Mouse (Mus musculus) hindbrain, embryonic 14.5 days (tissue): Measurements from ENCODE around the gene Olfr90. TPM values are rescaled to one million over a fixed set of nuclear protein-coding genes. Genes with fewer than 3 reads are reported as not detected.

ENCODE experiments used
- ATAC-seq: fragments of 200-750 bp; cut with Nextera tagmentation; 2 replicates; pipeline ENCODE4 v1.8.0; 2017; ENCODE audit warnings: moderate number of reproducible peaks, mild to moderate bottlenecking, moderate TSS enrichment, moderate library complexity; ENCODE audit not compliant: low FRiP score
- DNase-seq: peaks from one replicate; pipeline ENCODE4 v3.0.0-alpha.2; 2015; ENCODE audit warnings: low spot score
- H3K27ac ChIP-seq: fragments of 300-500 bp; sonication (generic); 2 replicates; pipeline ENCODE4 v1.5.1; 2014; ENCODE audit warnings: mild to moderate bottlenecking, moderate library complexity
- H3K27me3 ChIP-seq: fragments of 300-500 bp; sonication (generic); 2 replicates; pipeline ENCODE4 v1.6.1; 2014; ENCODE audit warnings: mild to moderate bottlenecking, low read length, mixed read lengths; ENCODE audit not compliant: control insufficient read depth, insufficient read depth
- H3K36me3 ChIP-seq: fragments of 300-500 bp; sonication (generic); replicated peaks from 2 replicates; pipeline ENCODE4 v1.6.1; 2014; ENCODE audit not compliant: control insufficient read depth, insufficient read depth
- H3K4me1 ChIP-seq: fragments of 300-500 bp; sonication (generic); replicated peaks from 2 replicates; pipeline ENCODE4 v1.6.1; 2014; ENCODE audit warnings: antibody characterized with exemption, low read length, mixed read lengths; ENCODE audit not compliant: control insufficient read depth, insufficient read depth
- H3K4me2 ChIP-seq: fragments of 300-500 bp; sonication (generic); replicated peaks from 2 replicates; pipeline ENCODE4 v1.6.1; 2014; ENCODE audit warnings: mild to moderate bottlenecking, moderate library complexity
- H3K4me3 ChIP-seq: fragments of 300-500 bp; sonication (generic); replicated peaks from 2 replicates; pipeline ENCODE4 v1.5.1; 2014; ENCODE audit warnings: mild to moderate bottlenecking, low read length
- H3K9ac ChIP-seq: fragments of 300-500 bp; sonication (generic); 2 replicates; pipeline ENCODE4 v1.6.1; 2014
- H3K9me3 ChIP-seq: fragments of 300-500 bp; sonication (generic); 2 replicates; pipeline ENCODE4 v1.6.1; 2016; ENCODE audit warnings: low read length; ENCODE audit not compliant: control insufficient read depth
- WGBS: fragments of 180-500 bp; shearing (Covaris S2); extraction: QIAGEN DNeasy Blood & Tissue Kit; methylation state at CpG from one replicate; pipeline ENCODE4 v1.1.7; 2014; 5-methylcytosine and 5-hydroxymethylcytosine counted together
- polyA plus RNA-seq: library from polyadenylated mRNA; unstranded; fragments of >200 nt; fragmentation: Nextera tagmentation; extraction: Ambion mirVana; gene quantifications from 2 replicates; pipeline ENCODE4 v1.2.1, GENCODE M21; 2014

Olfr90 gene
- polyA plus RNA-seq, 1 experiment from 2014 or later: not detected

GRCm38 (mm10) chr17:37080119-37080518 lies 8.2 kb downstream of the Olfr90 start:
- 28% methylated on average over 5 of the region's 5 CpGs for WGBS
- Histone ChIP-seq H3K4me3 (no peak overlapping the region), H3K9ac (no peak overlapping the region), H3K4me2 (no peak overlapping the region), H3K4me1 (peaks cover 12% of the 10 kb centered on the region), H3K9me3 (no peaks in the 10 kb centered on the region), H3K27me3 (no peaks in the 10 kb centered on the region), H3K27ac (no peak overlapping the region), H3K36me3 (peaks cover 17% of the 10 kb centered on the region)
- DNase-seq (no peak), ATAC-seq (no peak)

DNA sequence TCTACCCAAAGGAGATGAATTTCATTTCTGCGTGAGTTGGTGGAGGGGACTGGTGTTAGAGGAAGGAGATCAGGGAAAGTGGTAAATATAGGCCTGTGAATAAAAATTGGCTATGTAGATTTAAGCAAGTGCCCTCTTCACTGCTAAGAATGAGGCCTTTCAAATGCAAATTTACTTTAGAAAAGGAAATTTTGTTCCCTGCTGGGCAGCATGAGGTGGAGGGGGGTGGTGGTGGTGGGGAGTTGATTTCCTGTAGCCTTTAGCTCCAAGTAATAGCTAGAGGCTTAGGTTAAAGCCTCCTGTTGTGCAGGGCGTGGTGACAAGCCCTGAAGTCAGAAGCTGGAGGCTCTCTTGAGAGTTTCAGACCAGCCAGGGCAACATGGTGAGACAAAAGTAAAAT lies 9.3 kb downstream of the Olfr90 start:
- peaks cover 12% of the 10 kb centered on the region for H3K4me1 ChIP-seq
- H3K36me3 ChIP-seq: peaks cover 28% of the 10 kb centered on the region
- no peak for DNase-seq
- H3K9ac ChIP-seq: peak overlapping the region; percentile 22
- WGBS: 12% methylated on average over 2 of the region's 2 CpGs
- no peak for ATAC-seq
- H3K27ac ChIP-seq: peak overlapping the region; percentile 38; the same call in 1 of the 2 replicates
- H3K9me3 ChIP-seq: no peaks in the 10 kb centered on the region
- H3K4me3 ChIP-seq: no peak overlapping the region
- H3K27me3 ChIP-seq: no peaks in the 10 kb centered on the region
- no peak overlapping the region for H3K4me2 ChIP-seq

- no peaks in the 10 kb centered on the region for H3K9me3 ChIP-seq
- DNase-seq: no peak
- no peaks in the 10 kb centered on the region for H3K27me3 ChIP-seq
- H3K4me1 ChIP-seq: peaks cover 12% of the 10 kb centered on the region
- H3K27ac ChIP-seq: no peak overlapping the region
- H3K36me3 ChIP-seq: peaks cover 36% of the 10 kb centered on the region
- H3K4me2 ChIP-seq: no peak overlapping the region
- WGBS: 30% methylated on average over 1 of the region's 1 CpGs
- H3K4me3 ChIP-seq: no peak overlapping the region
- no peak for ATAC-seq
- H3K9ac ChIP-seq: no peak overlapping the region
Measured at GRCm38 (mm10) chr17:37078193-37078592, 10.1 kb downstream of the Olfr90 start.

DNA sequence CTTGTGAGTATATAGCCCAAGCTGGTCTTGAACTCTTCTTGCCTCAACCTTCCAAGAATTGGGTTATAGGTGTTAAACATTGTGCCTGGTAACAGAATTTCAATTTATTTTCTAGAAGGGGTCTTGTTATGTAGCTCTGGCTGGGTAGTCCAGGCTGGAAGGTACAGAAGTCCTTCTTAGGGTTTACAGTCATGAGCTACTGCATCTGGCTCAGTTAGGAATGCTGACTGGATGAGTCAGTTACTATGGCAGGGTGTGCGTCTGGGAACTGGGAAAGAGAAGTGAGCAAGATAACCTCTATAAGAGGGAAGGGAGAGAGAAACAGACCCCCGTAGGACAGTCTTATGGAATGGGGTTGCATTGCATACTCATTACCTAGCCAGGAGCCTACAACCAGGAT lies 12.5 kb downstream of the Olfr90 start:
- DNase-seq (no peak), ATAC-seq (no peak)
- peaks cover 12% of the 10 kb centered on the region for H3K4me1 ChIP-seq
- no peak overlapping the region for H3K9ac ChIP-seq
- 92% methylated on average over 2 of the region's 2 CpGs for WGBS
- no peaks in the 10 kb centered on the region for H3K9me3 ChIP-seq
- H3K27me3 ChIP-seq: no peaks in the 10 kb centered on the region
- no peak overlapping the region for H3K27ac ChIP-seq
- no peak overlapping the region for H3K4me2 ChIP-seq
- H3K4me3 ChIP-seq: no peak overlapping the region
- peaks cover 60% of the 10 kb centered on the region for H3K36me3 ChIP-seq

- no peak overlapping the region for H3K9ac ChIP-seq
- H3K36me3 ChIP-seq: peaks cover 66% of the 10 kb centered on the region
- no peak for ATAC-seq
Measured at GRCm38 (mm10) chr17:37075181-37075580, 13.1 kb downstream of the Olfr90 start.

GRCm38 (mm10) chr17:37072730-37073276 lies 15.5 kb downstream of the Olfr90 start:
- Histone ChIP-seq H3K9ac (no peak overlapping the region), H3K4me1 (no peaks in the 10 kb centered on the region), H3K27ac (no peak overlapping the region), H3K4me2 (no peak overlapping the region), H3K9me3 (no peaks in the 10 kb centered on the region), H3K27me3 (no peaks in the 10 kb centered on the region), H3K36me3 (peaks cover 90% of the 10 kb centered on the region), H3K4me3 (no peak overlapping the region)
- 18% methylated on average over 11 of the region's 11 CpGs for WGBS
- ATAC-seq (peak; percentile 31; the same call in 1 of the 2 replicates), DNase-seq (no peak)

More at GRCm38 (mm10) chr17:37075181-37075580, 13.1 kb downstream of the Olfr90 start:
- Histone ChIP-seq H3K4me2 (no peak overlapping the region), H3K4me1 (peaks cover 12% of the 10 kb centered on the region), H3K27ac (no peak overlapping the region), H3K9me3 (no peaks in the 10 kb centered on the region), H3K27me3 (no peaks in the 10 kb centered on the region), H3K4me3 (no peak overlapping the region)
- no peak for DNase-seq
- WGBS: 95% methylated on average over 6 of the region's 6 CpGs

- H3K27me3 ChIP-seq: no peaks in the 10 kb centered on the region
- no peak for DNase-seq
Measured at GRCm38 (mm10) chr17:37072080-37072729, 16.1 kb downstream of the Olfr90 start.

GRCm38 (mm10) chr17:37070121-37070520 lies 18.2 kb downstream of the Olfr90 start:
- no peaks in the 10 kb centered on the region for H3K4me1 ChIP-seq
- H3K9ac ChIP-seq: no peak overlapping the region
- H3K27me3 ChIP-seq: no peaks in the 10 kb centered on the region
- H3K4me2 ChIP-seq: no peak overlapping the region
- H3K4me3 ChIP-seq: no peak overlapping the region
- H3K36me3 ChIP-seq: peaks cover 100% of the 10 kb centered on the region
- ATAC-seq: no peak
- H3K9me3 ChIP-seq: no peaks in the 10 kb centered on the region
- no peak overlapping the region for H3K27ac ChIP-seq
- WGBS: 89% methylated on average over 8 of the region's 8 CpGs
- DNase-seq: no peak

More at GRCm38 (mm10) chr17:37072080-37072729, 16.1 kb downstream of the Olfr90 start:
- 44% methylated on average over 12 of the region's 12 CpGs for WGBS
- no peaks in the 10 kb centered on the region for H3K4me1 ChIP-seq
- H3K9ac ChIP-seq: no peak overlapping the region
- peaks cover 96% of the 10 kb centered on the region for H3K36me3 ChIP-seq
- no peak overlapping the region for H3K4me3 ChIP-seq
- ATAC-seq: peak; percentile 41; the same call in 1 of the 2 replicates
- no peak overlapping the region for H3K4me2 ChIP-seq
- 0 out of 2 replicates have a peak overlapping the region, but pooled peaks have one; percentile 10 for H3K27ac ChIP-seq
- H3K9me3 ChIP-seq: no peaks in the 10 kb centered on the region

DNA sequence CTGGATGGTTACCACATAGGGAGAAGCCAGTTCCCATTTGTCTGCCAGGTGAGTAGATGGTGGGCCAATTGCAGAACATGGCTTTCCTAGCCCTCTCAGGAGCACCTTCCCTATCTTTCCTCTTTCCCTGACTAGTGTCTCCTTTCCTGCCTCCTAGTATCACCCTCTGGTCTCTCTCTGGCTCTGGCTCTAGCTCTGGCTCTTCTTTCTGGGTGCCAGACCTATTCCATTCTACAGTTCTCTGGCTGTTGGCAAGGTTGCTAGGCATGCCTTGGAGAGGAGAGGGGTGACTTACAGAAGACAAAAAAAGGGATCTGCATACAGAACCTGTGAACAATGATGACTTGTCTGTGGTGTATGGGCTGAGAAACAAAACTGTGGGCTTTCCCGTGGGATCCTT lies 20.4 kb downstream of the Olfr90 start:
- no peak overlapping the region for H3K9ac ChIP-seq
- no peaks in the 10 kb centered on the region for H3K9me3 ChIP-seq
- H3K4me1 ChIP-seq: no peaks in the 10 kb centered on the region
- no peak for DNase-seq
- H3K4me3 ChIP-seq: no peak overlapping the region
- no peak overlapping the region for H3K4me2 ChIP-seq
- H3K27ac ChIP-seq: no peak overlapping the region
- WGBS: 76% methylated on average over 1 of the region's 1 CpGs
- H3K27me3 ChIP-seq: no peaks in the 10 kb centered on the region
- H3K36me3 ChIP-seq: peaks cover 100% of the 10 kb centered on the region
- no peak for ATAC-seq
